Mouse (Mus musculus): ENCODE results near the gene Cd200r1. TPM values are rescaled to one million over a fixed set of nuclear protein-coding genes. Genes with fewer than 3 reads are reported as not detected.
"Not testable (repeated sequence)": the region's sequence is repeated elsewhere in the genome, so short reads cannot be mapped to it uniquely, and the experiment has no call there.

Gene Cd200r1
- polyA plus RNA-seq, 1 experiment from 2014 or later: 1.2 TPM

GRCm38 (mm10) chr16:44778538-44779147 lies 13.1 kb downstream of the Cd200r1 start:
- WGBS: 87% methylated on average over 17 of the region's 17 CpGs
- H3K4me2 ChIP-seq: no peak overlapping the region
- H3K27me3 ChIP-seq (ENCODE audit: control insufficient read depth, insufficient read depth, low read length): no peaks in the 10 kb centered on the region
- no peaks in the 10 kb centered on the region for H3K36me3 ChIP-seq (ENCODE audit: control insufficient read depth, insufficient read depth, low read length)
- no peaks in the 10 kb centered on the region for H3K4me1 ChIP-seq (ENCODE audit: control insufficient read depth, insufficient read depth, low read length)
- DNase-seq (ENCODE audit: low spot score, missing footprints) (no peak), ATAC-seq (ENCODE audit: low FRiP score) (no peak)
- H3K4me3 ChIP-seq (ENCODE audit: low read depth, low read length): no peak overlapping the region
- H3K27ac ChIP-seq (ENCODE audit: low read depth, low read length): no peak overlapping the region
- H3K9ac ChIP-seq (ENCODE audit: low read length): no peak overlapping the region
- H3K9me3 ChIP-seq (ENCODE audit: control insufficient read depth, low read length): no peaks in the 10 kb centered on the region

GRCm38 (mm10) chr16:44779494-44779893 lies 14.0 kb downstream of the Cd200r1 start:
- H3K9me3 ChIP-seq (ENCODE audit: control insufficient read depth, low read length): no peaks in the 10 kb centered on the region
- H3K9ac ChIP-seq (ENCODE audit: low read length): no peak overlapping the region
- H3K4me1 ChIP-seq (ENCODE audit: control insufficient read depth, insufficient read depth, low read length): no peaks in the 10 kb centered on the region
- DNase-seq (ENCODE audit: low spot score, missing footprints): no peak
- H3K4me3 ChIP-seq (ENCODE audit: low read depth, low read length): no peak overlapping the region
- no peaks in the 10 kb centered on the region for H3K27me3 ChIP-seq (ENCODE audit: control insufficient read depth, insufficient read depth, low read length)
- no peak for ATAC-seq (ENCODE audit: low FRiP score)
- no peak overlapping the region for H3K27ac ChIP-seq (ENCODE audit: low read depth, low read length)
- WGBS: 89% methylated on average over 5 of the region's 5 CpGs
- no peaks in the 10 kb centered on the region for H3K36me3 ChIP-seq (ENCODE audit: control insufficient read depth, insufficient read depth, low read length)
- H3K4me2 ChIP-seq: no peak overlapping the region

- Histone ChIP-seq H3K27ac (ENCODE audit: low read depth, low read length) (no peak overlapping the region), H3K4me3 (ENCODE audit: low read depth, low read length) (no peak overlapping the region), H3K9ac (ENCODE audit: low read length) (no peak overlapping the region), H3K4me2 (no peak overlapping the region), H3K36me3 (ENCODE audit: control insufficient read depth, insufficient read depth, low read length) (no peaks in the 10 kb centered on the region), H3K4me1 (ENCODE audit: control insufficient read depth, insufficient read depth, low read length) (no peaks in the 10 kb centered on the region), H3K27me3 (ENCODE audit: control insufficient read depth, insufficient read depth, low read length) (no peaks in the 10 kb centered on the region), H3K9me3 (ENCODE audit: control insufficient read depth, low read length) (no peaks in the 10 kb centered on the region)
- WGBS: 66% methylated on average over 4 of the region's 4 CpGs
- DNase-seq (ENCODE audit: low spot score, missing footprints) (no peak), ATAC-seq (ENCODE audit: low FRiP score) (no peak)
Measured at GRCm38 (mm10) chr16:44780751-44781150, 15.2 kb downstream of the Cd200r1 start.

GRCm38 (mm10) chr16:44786934-44787333 lies 21.4 kb downstream of the Cd200r1 start:
- Histone ChIP-seq H3K27ac (ENCODE audit: low read depth, low read length) (no peak overlapping the region), H3K9ac (ENCODE audit: low read length) (no peak overlapping the region), H3K4me2 (no peak overlapping the region), H3K9me3 (ENCODE audit: control insufficient read depth, low read length) (no peaks in the 10 kb centered on the region), H3K4me3 (ENCODE audit: low read depth, low read length) (no peak overlapping the region), H3K36me3 (ENCODE audit: control insufficient read depth, insufficient read depth, low read length) (no peaks in the 10 kb centered on the region), H3K4me1 (ENCODE audit: control insufficient read depth, insufficient read depth, low read length) (no peaks in the 10 kb centered on the region), H3K27me3 (ENCODE audit: control insufficient read depth, insufficient read depth, low read length) (no peaks in the 10 kb centered on the region)
- no peak for DNase-seq (ENCODE audit: low spot score, missing footprints)
- no peak for ATAC-seq (ENCODE audit: low FRiP score)
- WGBS: 83% methylated on average over 1 of the region's 1 CpGs

GRCm38 (mm10) chr16:44794416-44794815 lies 28.9 kb downstream of the Cd200r1 start:
- Histone ChIP-seq H3K4me2 (no peak overlapping the region), H3K27me3 (ENCODE audit: control insufficient read depth, insufficient read depth, low read length) (no peaks in the 10 kb centered on the region), H3K9ac (ENCODE audit: low read length) (no peak overlapping the region), H3K9me3 (ENCODE audit: control insufficient read depth, low read length) (no peaks in the 10 kb centered on the region), H3K27ac (ENCODE audit: low read depth, low read length) (no peak overlapping the region), H3K36me3 (ENCODE audit: control insufficient read depth, insufficient read depth, low read length) (no peaks in the 10 kb centered on the region), H3K4me1 (ENCODE audit: control insufficient read depth, insufficient read depth, low read length) (no peaks in the 10 kb centered on the region), H3K4me3 (ENCODE audit: low read depth, low read length) (no peak overlapping the region)
- DNase-seq (ENCODE audit: low spot score, missing footprints) (no peak), ATAC-seq (ENCODE audit: low FRiP score) (no peak)

GRCm38 (mm10) chr16:44805976-44806375 lies 40.4 kb downstream of the Cd200r1 start:
- DNase-seq (ENCODE audit: low spot score, missing footprints) (no peak), ATAC-seq (ENCODE audit: low FRiP score) (no peak)
- no peak overlapping the region for H3K4me2 ChIP-seq
- H3K4me3 ChIP-seq (ENCODE audit: low read depth, low read length): no peak overlapping the region
- no peak overlapping the region for H3K27ac ChIP-seq (ENCODE audit: low read depth, low read length)
- H3K27me3 ChIP-seq (ENCODE audit: control insufficient read depth, insufficient read depth, low read length): no peaks in the 10 kb centered on the region
- H3K4me1 ChIP-seq (ENCODE audit: control insufficient read depth, insufficient read depth, low read length): no peaks in the 10 kb centered on the region
- no peaks in the 10 kb centered on the region for H3K9me3 ChIP-seq (ENCODE audit: control insufficient read depth, low read length)
- H3K9ac ChIP-seq (ENCODE audit: low read length): no peak overlapping the region
- no peaks in the 10 kb centered on the region for H3K36me3 ChIP-seq (ENCODE audit: control insufficient read depth, insufficient read depth, low read length)

- H3K4me2 ChIP-seq; H3K4me3 ChIP-seq (ENCODE audit: low read depth, low read length); H3K36me3 ChIP-seq (ENCODE audit: control insufficient read depth, insufficient read depth, low read length); H3K4me1 ChIP-seq (ENCODE audit: control insufficient read depth, insufficient read depth, low read length); H3K9me3 ChIP-seq (ENCODE audit: control insufficient read depth, low read length); H3K27ac ChIP-seq (ENCODE audit: low read depth, low read length); DNase-seq (ENCODE audit: low spot score, missing footprints); H3K27me3 ChIP-seq (ENCODE audit: control insufficient read depth, insufficient read depth, low read length); H3K9ac ChIP-seq (ENCODE audit: low read length); ATAC-seq (ENCODE audit: low FRiP score): not testable (repeated sequence)
- WGBS: 95% methylated on average over 4 of the region's 4 CpGs
Measured at GRCm38 (mm10) chr16:44810223-44810622, 44.7 kb downstream of the Cd200r1 start.

- DNase-seq (ENCODE audit: low spot score, missing footprints) (no peak), ATAC-seq (ENCODE audit: low FRiP score) (no peak)
- no peak within 1 kb of the TSS for H3K9ac ChIP-seq (ENCODE audit: low read length)
- H3K4me2 ChIP-seq: no peak within 1 kb of the TSS
- no peaks in the 10 kb centered on the region for H3K4me1 ChIP-seq (ENCODE audit: control insufficient read depth, insufficient read depth, low read length)
- H3K4me3 ChIP-seq (ENCODE audit: low read depth, low read length): no peak within 1 kb of the TSS
- H3K27ac ChIP-seq (ENCODE audit: low read depth, low read length): no peak within 1 kb of the TSS
- H3K36me3 ChIP-seq (ENCODE audit: control insufficient read depth, insufficient read depth, low read length): no peaks in the 10 kb centered on the region
- no peaks in the 10 kb centered on the region for H3K27me3 ChIP-seq (ENCODE audit: control insufficient read depth, insufficient read depth, low read length)
- no peaks in the 10 kb centered on the region for H3K9me3 ChIP-seq (ENCODE audit: control insufficient read depth, low read length)
- 87% methylated on average over 3 of the region's 3 CpGs for WGBS
Measured at GRCm38 (mm10) chr16:44811544-44811943, 46.0 kb downstream of the Cd200r1 start, which contains the start of gene Cd200r4. Gene Cd200r4 (plus strand): TSS chr16:44811733.

GRCm38 (mm10) chr16:44812468-44813065 lies 47.0 kb downstream of the Cd200r1 start:
- Histone ChIP-seq H3K36me3 (ENCODE audit: control insufficient read depth, insufficient read depth, low read length) (no peaks in the 10 kb centered on the region), H3K9me3 (ENCODE audit: control insufficient read depth, low read length) (no peaks in the 10 kb centered on the region), H3K4me1 (ENCODE audit: control insufficient read depth, insufficient read depth, low read length) (no peaks in the 10 kb centered on the region), H3K27me3 (ENCODE audit: control insufficient read depth, insufficient read depth, low read length) (no peaks in the 10 kb centered on the region), H3K4me2 (no peak overlapping the region), H3K4me3 (ENCODE audit: low read depth, low read length) (no peak overlapping the region), H3K9ac (ENCODE audit: low read length) (no peak overlapping the region), H3K27ac (ENCODE audit: low read depth, low read length) (no peak overlapping the region)
- ATAC-seq (ENCODE audit: low FRiP score) (no peak), DNase-seq (ENCODE audit: low spot score, missing footprints) (no peak)
- WGBS: 81% methylated on average over 6 of the region's 6 CpGs

Data from midbrain, embryonic 11.5 days (tissue).